Mouse (Mus musculus) ZHBTc4 (cell line): Measurements from ENCODE around the gene Syt8.

Experiments
- DNase-seq: peaks from one replicate; pipeline ENCODE4 v3.0.0-alpha.2; 2011; ENCODE audit warnings: low read depth, low spot score

Gene Syt8

DNA sequence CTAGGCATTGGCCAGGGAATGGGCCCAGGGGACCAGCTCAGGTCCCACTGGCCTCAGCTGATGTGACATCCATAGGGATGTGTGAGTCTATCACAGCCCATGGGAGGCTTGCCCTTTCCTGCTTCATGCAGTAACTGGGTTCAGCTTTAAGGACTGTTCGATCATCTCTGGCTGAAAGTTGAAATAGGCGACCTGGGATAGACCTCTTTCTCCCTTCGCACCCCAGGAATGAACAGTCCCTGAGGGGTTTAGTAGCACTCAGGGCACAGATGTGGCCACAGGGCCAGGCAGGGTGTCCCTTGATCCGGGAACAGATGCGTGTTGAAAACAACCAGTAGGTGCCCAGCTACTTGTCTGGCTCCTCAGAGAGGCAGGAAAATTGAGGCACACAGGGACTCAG lies 41.6 kb downstream of the Syt8 start:
- DNase-seq = no peak

DNA sequence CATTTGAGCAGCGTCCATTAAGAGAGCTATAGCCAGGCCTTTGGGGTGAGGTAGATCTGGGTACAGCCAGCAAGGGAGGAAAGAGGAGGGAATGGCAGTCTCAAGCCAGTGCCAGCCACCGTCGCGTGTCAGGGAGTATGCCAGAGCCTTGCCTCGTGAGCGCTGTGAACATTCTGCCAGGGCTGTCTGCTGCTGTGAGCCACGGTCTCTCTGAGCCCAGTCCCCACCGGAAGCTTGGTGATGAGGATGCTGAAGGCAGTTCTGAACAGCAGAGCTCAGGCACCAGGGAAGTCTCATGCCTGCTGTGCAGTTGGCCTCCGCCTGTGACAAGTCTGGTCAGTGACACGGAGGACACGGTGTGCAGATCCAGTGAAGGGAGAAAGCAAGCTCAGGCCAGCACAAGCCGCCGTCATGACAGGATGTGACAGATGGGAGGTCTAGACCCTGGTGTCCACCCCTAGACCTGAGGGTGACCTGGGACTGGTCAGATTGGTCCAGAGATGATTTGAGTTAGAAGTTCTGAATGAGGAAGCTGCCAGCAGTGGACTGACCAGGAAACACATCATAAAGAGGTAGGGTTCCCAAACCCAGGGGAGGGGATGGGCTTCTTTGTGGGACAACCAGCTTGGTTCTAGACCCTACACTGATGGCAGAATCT lies 42.3 kb downstream of the Syt8 start:
- no peak for DNase-seq

GRCm38 (mm10) chr7:142478001-142478400 lies 43.4 kb downstream of the Syt8 start:
- no peak for DNase-seq

- DNase-seq = no peak
Observed at GRCm38 (mm10) chr7:142478574-142478973, 43.9 kb downstream of the Syt8 start.

GRCm38 (mm10) chr7:142479307-142479706 lies 44.7 kb downstream of the Syt8 start:
- DNase-seq = no peak

GRCm38 (mm10) chr7:142479886-142480285 lies 45.2 kb downstream of the Syt8 start:
- no peak for DNase-seq

DNA sequence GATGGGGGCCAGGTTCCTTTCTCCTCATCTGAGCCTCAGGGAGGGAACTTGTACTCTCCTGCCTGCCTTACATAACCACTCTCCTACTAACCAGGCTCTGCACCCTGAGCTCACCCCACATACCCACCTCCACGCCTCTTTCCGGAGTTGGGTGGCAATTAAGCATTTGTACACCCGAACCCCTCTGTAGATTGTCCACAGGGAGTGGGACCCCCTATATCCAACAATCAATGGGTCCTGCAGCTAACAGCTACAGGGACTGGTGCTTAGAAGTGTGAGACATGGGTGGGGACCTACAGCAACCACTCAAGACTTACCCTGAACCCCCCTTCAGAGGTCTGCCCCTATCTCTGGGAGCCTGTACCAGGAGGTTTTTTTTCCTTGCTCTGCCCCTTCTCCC lies 46.0 kb downstream of the Syt8 start:
- DNase-seq = no peak

- peak; percentile 59 for DNase-seq
Observed at GRCm38 (mm10) chr7:142481186-142481567, 46.5 kb downstream of the Syt8 start.

DNA sequence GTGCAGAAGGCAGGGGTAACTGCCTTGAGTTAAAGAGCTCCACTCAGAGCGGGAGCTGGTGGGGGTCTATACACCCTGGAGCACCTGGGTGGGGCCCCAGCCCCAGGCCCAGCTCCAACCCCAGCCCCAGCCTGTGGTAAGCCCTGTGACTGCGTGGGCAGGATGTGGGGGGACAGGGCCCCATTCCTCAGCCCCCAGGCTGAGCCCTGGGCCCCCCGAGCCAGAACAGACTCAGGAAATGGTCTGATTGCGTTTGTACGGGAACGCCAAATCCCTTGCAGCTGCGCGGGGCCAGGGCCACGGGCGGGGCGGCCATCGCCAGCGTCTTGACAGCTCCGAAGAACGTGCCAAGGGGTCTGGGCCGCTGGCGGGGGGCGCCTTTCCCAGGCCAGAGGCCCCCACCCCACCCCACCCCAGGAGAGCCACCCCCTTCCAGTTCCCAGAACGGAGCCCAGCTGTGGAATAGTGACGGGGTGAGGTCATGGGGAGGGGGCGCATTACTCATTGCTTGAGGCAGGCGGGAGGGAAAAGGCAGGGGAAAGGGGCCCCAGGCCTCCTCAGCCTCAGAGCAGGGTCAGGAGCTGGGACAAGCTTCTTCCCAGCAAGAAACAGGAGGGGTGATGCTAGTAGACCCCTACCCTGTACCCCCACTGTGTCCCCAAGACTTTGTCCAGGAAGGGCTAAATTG lies 47.1 kb downstream of the Syt8 start:
- DNase-seq = peak; percentile 16

DNA sequence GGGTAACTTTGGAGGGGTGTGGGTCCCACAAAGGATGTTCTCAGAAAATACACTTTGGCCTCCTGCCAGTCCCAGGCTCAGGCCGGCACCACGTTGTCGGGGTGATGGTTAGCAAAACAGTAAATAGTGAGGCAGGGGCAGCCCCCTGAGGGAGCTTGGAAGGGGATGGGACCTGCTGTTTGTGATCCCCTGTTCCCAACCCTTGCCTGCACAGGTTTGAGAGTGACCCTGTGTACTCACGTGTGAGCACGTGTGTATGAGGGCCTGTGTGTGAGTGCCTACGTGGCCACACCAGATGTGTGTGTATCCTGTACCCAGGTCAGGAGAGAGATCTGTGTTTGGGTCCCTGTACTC lies 47.6 kb downstream of the Syt8 start:
- no peak for DNase-seq

DNA sequence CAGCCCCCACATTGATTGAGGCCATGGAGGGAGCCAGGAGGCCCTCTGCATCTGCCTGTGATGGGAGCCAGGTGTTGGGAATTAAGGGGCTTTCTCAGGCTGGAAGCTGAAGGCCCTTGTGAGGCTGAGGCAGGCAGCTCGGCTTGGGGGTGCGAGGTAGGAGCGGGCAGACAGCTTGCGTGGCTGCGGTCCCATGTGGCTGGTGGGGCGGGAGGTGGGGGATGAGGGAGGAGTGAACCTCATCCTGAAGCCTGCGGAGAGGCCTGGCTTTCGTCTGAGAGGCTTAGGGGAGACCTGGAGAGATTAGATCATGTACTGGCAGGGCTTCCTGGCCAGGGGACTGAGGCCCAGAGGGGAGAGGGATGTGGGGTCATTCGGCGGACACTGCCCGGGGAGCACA lies 48.5 kb downstream of the Syt8 start:
- no peak for DNase-seq

GRCm38 (mm10) chr7:142484780-142485179 lies 50.1 kb downstream of the Syt8 start:
- no peak for DNase-seq

- DNase-seq = no peak
Observed at GRCm38 (mm10) chr7:142486751-142487162, 52.1 kb downstream of the Syt8 start.

GRCm38 (mm10) chr7:142487341-142487859 lies 52.8 kb downstream of the Syt8 start:
- peak; percentile 72 for DNase-seq

DNA sequence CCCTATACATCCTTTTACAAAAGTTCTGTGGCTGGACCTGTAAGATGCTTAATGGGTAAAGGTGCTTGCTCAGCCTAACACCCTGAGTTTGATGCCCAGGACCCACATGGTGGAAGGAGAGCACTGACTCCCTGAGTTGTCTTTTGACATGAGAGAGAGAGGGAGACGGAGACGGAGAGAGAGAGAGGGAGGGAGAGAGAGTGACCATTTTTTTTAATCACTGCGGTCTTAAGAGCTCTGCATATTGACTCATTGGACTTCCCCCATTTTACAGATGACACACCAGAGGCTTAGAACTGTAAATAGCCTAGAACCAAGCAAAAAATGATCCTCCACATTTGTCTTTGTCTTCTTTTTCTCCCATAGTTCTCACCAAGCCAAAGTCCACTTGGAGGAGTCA lies 53.4 kb downstream of the Syt8 start:
- DNase-seq = no peak
